Mouse (Mus musculus): ENCODE results near the gene Zdhhc18.

Zdhhc18 gene

DNA sequence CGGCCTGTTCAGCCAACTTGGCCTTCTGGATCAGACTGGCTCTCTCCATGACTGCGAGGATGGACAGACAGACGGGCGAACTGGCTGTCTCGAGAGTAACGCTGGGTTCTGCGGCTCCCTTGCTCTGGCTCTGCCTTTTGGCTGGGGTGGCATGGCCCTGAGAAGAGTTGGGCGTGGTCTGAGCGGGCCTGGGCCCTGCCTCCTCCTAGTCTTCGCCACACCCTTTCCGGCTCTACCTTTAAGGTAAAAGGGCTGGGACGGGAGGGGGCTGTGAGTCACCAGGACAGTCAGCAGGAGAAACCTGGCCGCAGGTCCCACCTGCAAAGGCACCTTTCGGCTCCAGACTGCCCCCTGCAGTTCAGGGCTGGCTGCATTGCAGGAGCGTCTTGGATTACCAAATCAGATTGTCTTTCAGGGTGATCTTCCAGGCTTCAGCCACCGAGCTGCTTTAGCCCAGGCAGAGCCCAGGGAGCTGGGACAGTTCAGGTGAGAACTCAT, 48.2 kb downstream of the Zdhhc18 start, which contains the start of gene Sfn:
Gene Sfn (minus strand): TSS at position 448 of the 498 bp plus-strand sequence.
- DNase-seq (ENCODE audit: low spot score) = no peak

DNA sequence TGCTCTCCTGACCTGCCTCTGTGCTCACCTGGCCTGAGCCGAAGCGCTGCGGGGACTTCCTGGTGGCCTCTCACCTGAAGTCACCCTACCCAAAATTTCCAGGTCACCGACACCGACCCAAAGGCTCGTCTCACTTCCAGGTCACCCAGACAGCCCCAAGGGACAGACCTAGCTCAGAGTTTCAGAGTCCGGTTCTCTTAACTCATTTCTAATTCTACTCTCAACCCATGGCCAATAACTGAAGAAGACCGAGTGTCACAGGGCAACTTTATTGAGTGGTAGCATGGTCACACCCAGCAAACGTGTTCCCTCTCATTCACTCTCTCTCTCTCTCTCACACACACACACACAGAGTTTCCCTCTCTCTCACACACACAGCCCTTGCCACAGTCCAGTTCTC, 49.6 kb downstream of the Zdhhc18 start:
- no peak for DNase-seq (ENCODE audit: low spot score)

DNA sequence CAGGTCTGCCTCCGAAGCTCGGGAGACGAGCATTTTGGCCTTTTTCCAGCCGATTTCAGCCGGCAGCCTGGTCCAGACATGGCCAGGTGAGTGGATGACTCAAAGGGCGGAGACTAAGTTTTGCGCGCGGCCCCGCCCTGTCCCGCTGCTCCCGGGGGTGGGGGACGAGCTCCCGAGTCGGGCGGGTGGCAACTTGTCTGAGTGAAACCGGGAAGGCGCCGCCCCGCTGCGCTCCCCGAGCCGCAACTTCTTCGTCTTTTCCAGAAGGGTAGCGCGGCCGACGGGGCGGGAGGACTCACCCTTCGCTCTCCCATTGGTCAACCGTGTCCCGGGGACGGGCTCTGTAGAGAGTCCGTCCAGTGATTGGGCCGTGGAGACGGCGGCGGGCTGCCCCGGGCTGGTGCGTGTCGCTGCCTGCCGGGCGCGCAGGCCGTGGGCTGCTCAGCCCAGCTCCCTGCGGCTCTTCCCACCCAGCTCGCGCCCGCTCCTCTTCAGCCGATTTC, 50.3 kb downstream of the Zdhhc18 start:
- DNase-seq (ENCODE audit: low spot score) = peak; percentile 28

DNA sequence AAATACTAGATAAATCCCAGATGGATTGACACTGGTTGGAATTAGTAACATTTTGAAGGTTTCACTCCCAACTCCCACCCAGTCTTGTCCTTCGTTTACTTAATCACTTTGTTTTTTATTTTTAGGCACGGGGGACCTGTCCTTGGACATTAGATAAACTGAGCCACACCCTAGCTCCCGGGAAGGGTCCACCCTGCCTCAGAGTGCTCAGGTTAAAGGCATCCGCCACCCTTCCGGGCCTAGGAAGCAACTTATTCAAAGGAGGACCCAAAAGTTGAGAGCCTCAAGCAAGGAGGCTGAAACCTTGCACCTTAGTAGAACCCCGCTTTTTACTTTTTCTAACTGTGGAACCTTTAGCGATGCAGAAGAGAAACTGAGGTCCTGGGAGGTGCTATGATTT, 50.8 kb downstream of the Zdhhc18 start:
- no peak for DNase-seq (ENCODE audit: low spot score)

DNA sequence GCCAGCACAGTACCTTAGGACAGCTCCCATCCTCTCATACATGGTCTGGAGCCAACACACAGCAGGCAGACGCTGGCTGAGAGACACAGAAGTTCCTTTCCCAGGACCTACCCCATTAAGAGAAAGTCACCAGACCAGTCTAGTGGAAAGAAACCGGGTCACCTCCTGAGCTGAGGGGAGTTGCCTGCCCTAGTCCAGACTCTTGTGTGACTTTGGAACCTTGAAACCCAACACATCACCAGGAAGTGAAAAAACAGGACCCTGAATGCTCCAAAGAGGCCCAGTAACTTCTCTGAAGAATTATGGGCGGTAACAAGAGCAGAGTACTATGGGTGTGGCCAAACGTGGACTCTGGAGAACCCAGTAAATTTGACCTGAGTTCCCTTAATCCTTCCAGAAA, 51.3 kb downstream of the Zdhhc18 start:
- DNase-seq (ENCODE audit: low spot score) = no peak

DNA sequence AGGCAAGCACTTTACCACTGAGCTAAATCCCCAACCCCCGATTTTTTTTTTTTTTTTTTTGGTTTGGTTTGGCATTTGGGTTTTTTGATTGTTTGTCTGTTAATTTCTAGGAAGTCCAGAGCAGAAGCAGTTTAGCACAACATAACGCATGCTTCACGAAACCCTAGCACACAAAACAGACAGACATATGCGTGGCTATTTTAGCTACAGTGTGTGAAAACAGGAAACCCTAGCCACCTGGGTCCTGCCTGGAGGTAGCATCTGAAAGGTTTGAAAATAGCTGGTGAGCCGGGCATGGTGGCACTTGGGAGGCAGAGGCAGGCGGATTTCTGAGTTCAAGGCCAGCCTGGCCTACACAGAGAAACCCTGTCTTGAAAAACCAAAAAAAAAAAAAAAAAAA, 53.9 kb downstream of the Zdhhc18 start:
- no peak for DNase-seq (ENCODE audit: low spot score)

DNA sequence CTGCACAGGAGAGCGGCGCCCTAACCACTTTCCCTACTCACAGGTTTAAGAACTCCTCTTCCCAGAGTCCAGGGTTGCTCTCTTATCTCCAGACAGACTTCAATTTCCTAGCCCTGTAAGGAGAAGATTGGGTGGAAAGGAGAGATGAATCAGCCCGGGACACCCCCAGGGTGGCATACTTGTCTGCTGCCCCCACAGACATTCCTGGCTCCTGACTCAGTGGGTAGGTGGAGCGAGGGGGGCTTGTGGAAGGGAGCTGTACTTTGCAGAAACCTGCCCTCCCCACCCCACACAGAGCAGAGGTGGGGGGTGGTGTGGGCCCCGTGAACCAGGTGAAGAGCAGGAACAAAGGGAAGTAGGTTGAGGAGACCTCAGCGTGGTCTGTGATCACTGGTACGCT, 54.4 kb downstream of the Zdhhc18 start:
- no peak for DNase-seq (ENCODE audit: low spot score)

DNA sequence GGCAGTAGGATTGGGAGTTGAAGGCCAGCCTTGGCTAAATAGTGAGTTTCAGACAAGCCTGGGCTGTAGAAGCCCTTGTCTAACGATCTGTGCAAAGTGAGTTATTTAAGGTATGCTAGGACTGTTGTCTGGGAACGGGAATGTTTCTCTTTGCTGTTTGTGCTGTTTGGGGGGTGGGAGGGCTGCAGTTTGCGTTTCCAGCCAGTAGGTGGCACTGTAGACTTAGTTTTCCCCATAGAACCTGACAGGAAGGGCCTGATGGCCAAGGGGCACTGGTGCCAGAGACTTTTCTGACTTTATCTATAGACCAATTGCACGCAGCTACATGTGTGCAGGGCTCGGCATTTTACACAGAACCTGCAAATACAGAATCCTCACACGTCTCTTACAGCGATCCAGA, 57.4 kb downstream of the Zdhhc18 start:
- peak; percentile 61 for DNase-seq (ENCODE audit: low spot score)

DNA sequence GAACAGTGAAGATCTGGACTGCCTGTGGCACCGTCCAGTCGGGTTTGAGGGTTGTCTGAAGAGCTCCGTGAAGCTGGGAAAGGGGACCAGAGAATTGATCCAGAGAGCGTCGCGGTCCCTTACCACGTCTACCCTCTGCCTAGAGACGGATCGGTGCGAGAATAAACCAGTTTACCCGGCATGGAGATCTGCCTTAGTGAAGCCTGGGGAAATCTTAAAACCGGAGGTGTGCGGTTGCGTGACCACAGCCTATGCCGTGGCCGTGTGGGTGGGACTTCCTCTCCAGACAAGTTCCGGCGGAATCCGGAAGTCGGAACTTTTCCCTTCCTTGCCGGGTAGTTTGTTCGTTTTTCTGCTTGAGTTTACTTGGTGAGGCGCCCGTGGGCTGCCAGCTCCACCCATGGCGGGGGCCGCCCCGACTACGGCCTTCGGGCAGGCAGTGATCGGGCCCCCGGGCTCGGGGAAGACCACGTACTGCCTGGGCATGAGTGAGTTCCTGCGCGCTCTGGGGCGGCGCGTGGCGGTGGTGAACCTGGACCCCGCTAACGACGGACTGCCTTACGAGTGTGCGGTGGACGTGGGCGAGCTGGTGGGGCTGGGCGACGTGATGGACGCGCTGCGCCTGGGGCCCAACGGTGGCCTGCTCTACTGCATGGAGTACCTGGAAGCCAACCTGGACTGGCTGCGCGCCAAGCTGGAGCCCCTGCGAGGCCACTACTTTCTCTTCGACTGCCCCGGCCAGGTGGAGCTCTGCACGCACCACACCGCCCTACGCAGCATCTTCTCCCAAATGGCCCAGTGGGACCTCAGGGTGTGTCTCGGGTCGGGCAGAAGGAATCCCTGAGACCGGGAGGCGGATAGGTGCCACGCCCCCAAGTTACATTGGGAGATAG, 65.6 kb downstream of the Zdhhc18 start, which contains the start of gene Gpn2:
Gene Gpn2 (plus strand): TSS at position 304 of the 893 bp plus-strand sequence.
- peak; percentile 85 for DNase-seq (ENCODE audit: low spot score)

DNA sequence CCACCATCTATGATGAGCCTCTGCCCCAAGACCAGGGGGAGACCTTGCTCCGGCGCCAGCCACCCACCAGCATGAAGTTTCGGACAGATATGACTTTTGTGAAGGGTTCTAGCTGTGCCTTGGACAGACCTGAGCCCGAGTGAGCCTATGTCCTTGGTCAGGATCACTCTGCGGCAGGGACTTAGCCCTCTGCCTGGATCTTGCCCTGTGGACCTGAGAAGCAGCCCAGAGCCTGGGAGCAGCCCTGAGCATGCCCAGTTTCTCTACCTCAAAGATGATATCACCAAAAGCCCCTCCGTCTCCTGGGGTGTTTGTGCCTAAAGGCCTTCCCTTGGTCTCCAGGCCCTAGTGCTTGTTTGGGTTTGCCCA, 66.3 kb downstream of the Zdhhc18 start:
- DNase-seq (ENCODE audit: low spot score) = no peak

DNA sequence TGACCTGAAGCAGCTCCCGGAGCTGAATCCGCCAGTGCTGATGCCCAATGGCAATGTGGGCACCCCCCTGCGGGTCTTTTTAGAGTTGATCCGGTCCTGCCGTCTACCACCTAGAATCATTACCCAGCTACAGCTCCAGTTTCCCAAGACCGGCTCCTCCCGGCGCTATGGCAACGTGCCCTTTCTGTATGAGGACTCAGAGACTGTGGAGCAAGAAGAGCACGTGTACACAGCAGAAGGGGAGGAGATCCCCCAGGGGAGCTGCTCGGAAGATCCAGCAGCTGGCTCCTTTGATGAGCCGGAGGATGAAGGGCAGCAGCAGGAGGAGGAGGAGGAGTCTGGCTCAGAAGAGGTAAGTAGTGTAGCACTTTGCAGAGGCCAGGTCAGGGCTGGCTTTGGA, 72.0 kb downstream of the Zdhhc18 start:
- DNase-seq (ENCODE audit: low spot score) = no peak

DNA sequence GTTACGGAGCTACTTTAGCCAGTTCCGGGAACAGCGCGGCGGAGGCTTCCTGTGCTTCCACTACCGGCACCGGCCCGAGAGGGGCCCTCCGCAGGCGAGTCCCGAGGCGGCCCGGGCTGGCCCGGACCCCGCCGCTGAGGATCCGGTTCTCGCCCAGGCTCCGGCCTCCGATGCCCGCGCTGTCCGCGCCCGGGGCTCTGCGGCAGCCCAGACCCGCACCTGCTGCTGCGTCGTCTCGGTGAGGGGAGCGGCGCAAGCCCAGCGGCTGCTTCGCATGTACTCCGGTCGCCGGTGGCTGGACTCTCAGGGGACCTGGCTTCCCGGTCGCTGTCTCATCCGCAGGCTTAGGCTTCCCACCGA, 75.1 kb downstream of the Zdhhc18 start:
- DNase-seq (ENCODE audit: low spot score) = no peak

DNA sequence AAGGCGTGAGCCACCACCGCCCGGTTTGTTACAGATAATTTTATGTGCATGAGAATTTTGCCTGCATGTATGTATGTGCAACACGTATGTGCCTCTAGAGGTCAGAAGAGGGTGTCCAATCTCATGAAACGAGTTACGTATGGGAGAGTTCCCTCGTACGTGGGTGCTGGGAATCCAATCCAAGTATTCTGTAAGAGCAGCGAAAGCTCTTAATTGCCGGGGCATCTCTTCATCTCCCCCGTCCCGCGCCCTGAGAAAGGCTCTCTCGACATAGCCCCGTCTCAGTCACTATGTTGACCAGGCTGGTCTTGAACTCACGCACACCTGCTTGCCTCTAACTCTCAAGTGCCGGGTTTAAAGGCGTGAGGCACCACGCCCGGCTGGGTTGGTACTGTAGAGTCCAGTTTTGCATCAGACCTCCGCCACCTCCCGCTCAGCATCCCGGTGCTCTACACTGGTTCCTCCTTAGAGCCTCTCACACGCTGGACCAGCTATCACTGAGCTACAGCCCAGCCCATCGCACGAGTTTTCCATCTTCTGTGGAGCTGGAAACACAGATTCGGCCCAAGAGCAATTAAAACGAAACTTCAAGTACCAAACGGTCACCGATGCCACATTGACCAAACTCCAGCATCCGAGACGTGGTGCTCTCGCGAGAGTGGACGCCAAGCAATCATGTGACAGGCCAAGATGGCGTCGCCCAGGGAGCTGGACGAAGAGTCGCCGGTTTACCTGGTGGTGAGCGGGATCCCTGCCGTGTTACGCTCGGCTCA, 75.7 kb downstream of the Zdhhc18 start, which contains the start of gene Gpatch3:
Gene Gpatch3 (plus strand): TSS at position 676 of the 773 bp plus-strand sequence.
- peak; percentile 94 for DNase-seq (ENCODE audit: low spot score)

DNA sequence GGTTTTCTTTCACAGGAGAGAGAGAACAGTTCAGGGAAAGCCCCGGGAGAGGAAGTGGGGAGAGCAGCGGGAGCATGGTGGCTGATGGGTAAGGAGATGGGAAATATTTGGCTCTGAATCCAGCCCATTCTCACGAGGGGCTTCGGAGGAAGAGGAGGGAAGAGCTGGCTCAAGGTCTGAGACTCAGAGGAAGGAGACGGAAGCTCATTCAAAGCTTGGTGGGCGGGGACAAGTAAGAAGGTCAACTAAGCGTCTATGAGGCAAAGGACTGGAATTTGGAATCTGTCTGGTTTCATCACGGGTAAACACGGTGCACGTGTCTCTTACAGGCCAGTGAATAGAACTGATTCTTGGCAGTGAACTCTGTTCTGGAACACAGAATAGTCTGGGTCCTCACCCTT, 79.9 kb downstream of the Zdhhc18 start:
- peak; percentile 28 for DNase-seq (ENCODE audit: low spot score)

DNA sequence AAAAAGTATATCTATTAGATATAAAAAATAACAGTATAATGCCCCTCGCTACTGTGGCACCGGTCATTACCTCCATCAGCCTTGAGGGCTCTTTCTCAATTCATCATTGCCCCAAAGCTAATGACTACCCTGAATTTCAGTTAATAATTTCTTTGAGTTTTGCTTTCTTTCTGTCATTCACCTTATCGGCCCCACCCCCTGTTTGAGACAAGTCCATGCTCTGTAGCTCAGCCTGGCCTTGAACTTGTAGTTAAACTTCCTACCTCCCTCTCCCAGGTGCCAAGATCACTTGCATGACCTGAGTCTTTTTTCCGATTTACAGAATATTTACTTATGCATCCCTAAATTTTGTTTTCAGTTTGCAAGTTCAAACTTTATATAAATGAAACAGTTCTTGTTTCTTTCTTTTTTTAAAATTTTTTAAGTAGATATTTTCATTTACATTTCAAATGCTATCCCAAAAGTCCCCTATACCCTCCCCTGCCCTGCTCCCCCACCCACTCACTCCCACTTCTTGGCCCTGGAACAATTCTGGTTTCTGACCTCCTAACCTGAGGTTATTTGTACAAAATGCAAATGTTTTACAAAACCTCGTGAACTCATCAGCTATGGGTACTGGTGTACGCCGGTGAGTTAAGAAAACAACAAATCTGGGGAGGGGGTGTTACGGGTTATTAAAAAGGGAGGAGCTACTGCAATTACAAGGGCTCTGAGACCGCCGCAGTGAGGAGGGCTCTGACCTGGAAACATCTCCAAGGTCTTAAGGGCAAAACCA, 80.5 kb downstream of the Zdhhc18 start:
- no peak for DNase-seq (ENCODE audit: low spot score)

DNA sequence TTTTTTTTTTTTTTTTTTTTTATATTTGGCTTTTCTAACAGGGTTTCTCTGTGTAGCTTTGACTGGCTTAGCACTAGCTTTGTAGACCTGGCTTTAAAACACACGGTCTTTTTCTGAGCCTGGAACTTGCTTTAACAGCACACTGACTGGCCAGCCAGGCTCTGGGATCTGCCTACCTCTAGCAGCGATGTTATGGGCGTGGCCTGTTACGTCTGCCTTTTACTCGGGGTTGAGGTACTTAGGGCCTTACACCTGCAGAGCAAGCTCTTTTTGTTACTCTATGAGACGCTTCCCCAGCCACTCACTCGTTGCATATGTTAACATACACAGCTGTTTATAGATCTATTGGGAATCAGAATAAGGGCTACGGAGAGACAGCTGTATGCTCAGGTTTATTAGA, 82.7 kb downstream of the Zdhhc18 start:
- DNase-seq (ENCODE audit: low spot score) = no peak

DNA sequence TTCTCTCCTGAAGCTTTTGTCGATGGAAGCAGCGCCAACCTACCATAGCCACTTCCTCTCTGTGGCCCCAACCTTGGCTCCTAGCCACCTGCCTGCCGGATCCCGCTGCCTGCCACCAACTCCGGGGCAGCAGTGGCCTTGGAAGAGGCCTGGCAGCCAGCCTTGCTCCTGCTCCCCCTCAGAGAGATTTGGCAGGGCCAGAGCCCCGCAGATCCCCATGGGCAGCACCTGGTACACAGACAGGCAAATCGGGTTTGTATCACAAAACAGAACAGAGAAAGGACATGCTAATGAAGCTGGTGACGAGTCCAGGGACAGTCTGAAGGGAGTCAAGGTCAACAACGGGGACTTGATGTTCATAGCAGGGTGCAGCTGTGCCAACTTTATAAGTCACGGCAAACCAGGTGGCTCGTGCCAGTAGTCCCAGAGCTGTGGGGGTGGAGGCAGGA, 86.8 kb downstream of the Zdhhc18 start:
- DNase-seq (ENCODE audit: low spot score) = no peak

DNA sequence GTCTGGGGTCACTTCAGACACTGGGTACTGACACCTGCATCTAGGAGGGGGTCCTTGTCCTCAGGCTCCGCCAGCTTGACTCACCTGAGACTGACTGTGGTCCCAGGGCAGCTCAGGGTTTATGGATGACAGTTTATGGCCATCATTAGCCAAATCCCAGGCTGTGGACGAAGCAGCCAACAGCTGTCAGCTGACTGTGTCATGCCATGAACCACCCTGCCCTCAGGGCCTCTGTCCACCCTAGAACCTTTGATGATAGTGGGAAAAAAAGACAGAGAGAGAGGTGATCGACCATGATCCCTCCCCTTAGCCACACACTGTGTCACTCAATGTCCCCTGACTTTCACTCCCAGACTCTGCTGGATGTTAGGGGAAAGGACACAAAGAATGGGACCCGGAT, 88.3 kb downstream of the Zdhhc18 start:
- no peak for DNase-seq (ENCODE audit: low spot score)

DNA sequence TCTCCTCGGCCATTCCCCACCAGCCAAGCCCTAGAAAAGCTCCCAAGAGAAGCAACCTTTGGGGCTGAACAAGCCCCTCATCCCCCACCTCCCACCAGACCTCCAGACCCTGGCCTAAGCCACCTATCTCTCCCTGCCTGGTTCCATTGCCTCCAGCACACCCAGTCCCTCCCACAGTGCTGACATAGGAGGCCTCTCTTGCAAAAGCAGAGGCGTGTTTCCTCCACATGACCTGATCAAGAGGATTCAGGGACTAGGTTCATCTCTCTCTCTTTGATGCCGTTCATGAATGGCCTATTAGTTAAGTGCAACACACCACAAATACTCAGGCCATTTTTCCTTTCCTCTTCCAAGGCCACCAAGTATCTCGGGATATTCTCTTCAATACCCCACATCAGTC, 90.1 kb downstream of the Zdhhc18 start:
- DNase-seq (ENCODE audit: low spot score) = no peak

DNA sequence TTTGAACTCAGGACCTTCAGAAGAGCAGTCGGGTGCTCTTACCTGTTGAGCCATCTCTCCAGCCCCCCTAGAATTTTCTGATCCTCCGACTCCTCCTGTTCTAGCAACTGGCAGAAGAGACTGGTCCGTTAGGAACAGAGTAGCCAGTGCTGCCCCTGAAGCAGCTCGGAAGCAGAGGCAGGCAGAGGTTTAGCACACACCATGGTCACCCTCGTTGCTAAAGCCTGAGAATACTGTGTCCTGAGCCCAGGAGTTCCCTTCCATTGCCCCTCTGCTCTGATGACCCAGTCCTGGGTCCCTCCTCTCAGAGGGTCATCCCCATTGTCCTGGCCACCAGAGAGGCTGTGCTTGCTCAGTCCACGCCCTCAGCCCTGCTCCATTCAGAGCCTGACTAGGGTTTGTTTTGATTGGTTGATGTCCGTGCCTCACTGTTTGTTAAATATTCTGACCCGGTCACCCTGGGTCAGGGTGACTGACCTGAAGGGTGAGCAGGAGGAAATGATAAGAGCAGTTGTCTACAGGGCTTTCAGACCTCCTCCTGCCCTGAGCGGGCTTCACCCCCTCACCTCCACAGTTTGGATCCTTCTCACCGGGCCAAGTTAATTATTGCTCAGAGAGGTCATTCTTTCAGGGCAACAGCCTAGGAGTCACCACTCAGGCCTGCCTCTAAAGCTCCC, 92.8 kb downstream of the Zdhhc18 start:
- no peak for DNase-seq (ENCODE audit: low spot score)
